In the genomic region with DNA sequence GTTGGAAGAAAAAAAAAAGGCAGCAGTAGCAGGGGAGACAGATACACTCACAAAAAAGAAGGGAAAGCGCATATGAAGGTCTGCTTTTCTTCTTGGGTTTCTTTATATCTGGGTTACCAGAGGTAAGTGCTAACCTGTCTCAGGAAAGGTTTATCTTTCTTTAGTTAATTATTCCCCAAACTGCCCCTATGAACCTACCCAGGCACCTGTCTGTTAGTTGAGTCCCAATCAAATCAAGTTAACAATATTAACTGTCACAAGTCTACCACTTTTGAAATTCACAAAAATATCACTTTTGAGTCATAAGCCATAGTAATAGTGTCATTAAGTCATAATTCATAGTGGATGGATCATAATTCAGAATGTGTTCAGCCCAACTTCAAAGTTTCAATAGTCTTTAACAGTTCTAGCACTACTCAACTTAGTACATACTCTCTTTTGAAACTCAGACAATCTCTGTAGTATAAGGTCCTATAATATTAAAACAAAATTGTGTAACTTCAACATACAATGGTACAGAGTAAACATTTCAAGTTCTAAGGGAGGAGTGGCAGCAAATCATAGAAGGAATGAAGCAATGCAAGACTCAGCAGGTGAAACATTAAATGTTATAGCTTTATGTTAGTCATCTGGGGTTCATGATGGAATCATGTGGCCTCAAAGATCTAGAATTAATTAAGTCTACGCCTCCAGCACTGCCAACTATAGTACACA, we compare ENCODE assay signal across 19 mouse cellular contexts. TPM values are rescaled to one million over a fixed set of nuclear protein-coding genes. Genes with fewer than 3 reads are reported as not detected.
"Had no signal": no experiment of that assay in that cellular context is flagged by ENCODE, and none has a peak within 500 bp of the region (broad histone marks: within the 10 kb centered on the region; RNA-seq: fewer than 3 reads in every experiment).

No protein-coding gene starts in this region.

- H3K4me2 ChIP-seq: liver, embryonic 13.5 days; liver, embryonic 15.5 days; lung, embryonic 14.5 days; midbrain, embryonic 12.5 days; neural tube, embryonic 13.5 days; neural tube, embryonic 15.5 days; stomach, embryonic 15.5 days had no signal

- H3K36me3 ChIP-seq: liver, embryonic 13.5 days; liver, embryonic 15.5 days; midbrain, embryonic 10.5 days; midbrain, embryonic 12.5 days; neural tube, embryonic 13.5 days; neural tube, embryonic 15.5 days; stomach, embryonic 15.5 days had no signal

- H3K9me3 ChIP-seq: liver, embryonic 13.5 days; liver, embryonic 15.5 days; midbrain, embryonic 10.5 days; midbrain, embryonic 12.5 days; neural tube, embryonic 13.5 days; neural tube, embryonic 15.5 days; stomach, embryonic 15.5 days had no signal

- H3K9ac ChIP-seq: liver, embryonic 13.5 days; liver, embryonic 15.5 days; lung, embryonic 14.5 days; midbrain, embryonic 12.5 days; neural tube, embryonic 13.5 days; neural tube, embryonic 15.5 days; stomach, embryonic 15.5 days had no signal

- H3K27ac ChIP-seq: liver, embryonic 13.5 days; liver, embryonic 15.5 days; midbrain, embryonic 10.5 days; midbrain, embryonic 12.5 days; neural tube, embryonic 13.5 days; neural tube, embryonic 15.5 days; stomach, embryonic 15.5 days had no signal

- DNase-seq: liver, embryonic 13.5 days; lung, adult 18-20 months; lung, embryonic 14.5 days; lung, postnatal 10 days; lung, postnatal 4 days; midbrain, embryonic 14.5 days; right cerebral cortex, postnatal 14 days; thymus, adult 2 months; thymus, postnatal 14 days; thymus, postnatal 36 days had no signal

- H3K27me3 ChIP-seq: liver, embryonic 13.5 days; liver, embryonic 15.5 days; midbrain, embryonic 12.5 days; neural tube, embryonic 13.5 days; neural tube, embryonic 15.5 days; stomach, embryonic 15.5 days had no signal

- H3K4me1 ChIP-seq: liver, embryonic 13.5 days; liver, embryonic 15.5 days; midbrain, embryonic 10.5 days; midbrain, embryonic 12.5 days; neural tube, embryonic 13.5 days; neural tube, embryonic 15.5 days; stomach, embryonic 15.5 days had no signal

- H3K4me3 ChIP-seq: liver, embryonic 13.5 days; liver, embryonic 15.5 days; midbrain, embryonic 10.5 days; midbrain, embryonic 12.5 days; myocyte; neural tube, embryonic 13.5 days; neural tube, embryonic 15.5 days; stomach, embryonic 15.5 days had no signal

- ATAC-seq: midbrain, embryonic 16.5 days had no signal

RNA-seq across cellular contexts. Expression of a gene that starts 45.4 kb away (rescaled TPM):
- polyA plus RNA-seq: myocyte; spleen, adult 2 months had no signal
